Mouse (Mus musculus): ENCODE results near the gene Nck2.

The Nck2 gene

GRCm38 (mm10) chr1:43433853-43434252, 10.5 kb upstream of the Nck2 start:
- no peak for DNase-seq (ENCODE audit: low read depth, low spot score)

DNA sequence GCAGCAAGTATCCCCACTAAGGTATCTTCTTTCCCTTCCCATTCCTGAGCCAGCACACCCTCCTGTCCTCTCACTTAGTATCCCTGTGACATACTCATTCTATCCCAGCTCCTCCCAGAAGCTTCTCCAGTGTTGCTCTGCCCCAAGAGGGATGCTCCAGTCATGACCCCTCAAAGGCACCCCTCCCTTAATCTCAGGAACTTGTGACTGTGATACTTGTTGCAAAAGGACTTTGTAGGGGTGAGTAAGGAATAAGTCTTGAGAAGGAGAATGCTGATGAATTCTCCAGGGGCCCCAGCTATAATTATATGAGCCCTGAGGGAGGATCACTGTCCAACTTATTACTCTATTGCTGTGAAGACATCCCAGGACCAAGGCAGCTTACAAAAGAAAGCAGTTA, 7.8 kb upstream of the Nck2 start:
- DNase-seq (ENCODE audit: low read depth, low spot score): no peak

- no peak for DNase-seq (ENCODE audit: low read depth, low spot score)
Measured at GRCm38 (mm10) chr1:43439261-43439660, 5.1 kb upstream of the Nck2 start.

- no peak for DNase-seq (ENCODE audit: low read depth, low spot score)
Measured at GRCm38 (mm10) chr1:43442568-43442967, 1.8 kb upstream of the Nck2 start.

DNA sequence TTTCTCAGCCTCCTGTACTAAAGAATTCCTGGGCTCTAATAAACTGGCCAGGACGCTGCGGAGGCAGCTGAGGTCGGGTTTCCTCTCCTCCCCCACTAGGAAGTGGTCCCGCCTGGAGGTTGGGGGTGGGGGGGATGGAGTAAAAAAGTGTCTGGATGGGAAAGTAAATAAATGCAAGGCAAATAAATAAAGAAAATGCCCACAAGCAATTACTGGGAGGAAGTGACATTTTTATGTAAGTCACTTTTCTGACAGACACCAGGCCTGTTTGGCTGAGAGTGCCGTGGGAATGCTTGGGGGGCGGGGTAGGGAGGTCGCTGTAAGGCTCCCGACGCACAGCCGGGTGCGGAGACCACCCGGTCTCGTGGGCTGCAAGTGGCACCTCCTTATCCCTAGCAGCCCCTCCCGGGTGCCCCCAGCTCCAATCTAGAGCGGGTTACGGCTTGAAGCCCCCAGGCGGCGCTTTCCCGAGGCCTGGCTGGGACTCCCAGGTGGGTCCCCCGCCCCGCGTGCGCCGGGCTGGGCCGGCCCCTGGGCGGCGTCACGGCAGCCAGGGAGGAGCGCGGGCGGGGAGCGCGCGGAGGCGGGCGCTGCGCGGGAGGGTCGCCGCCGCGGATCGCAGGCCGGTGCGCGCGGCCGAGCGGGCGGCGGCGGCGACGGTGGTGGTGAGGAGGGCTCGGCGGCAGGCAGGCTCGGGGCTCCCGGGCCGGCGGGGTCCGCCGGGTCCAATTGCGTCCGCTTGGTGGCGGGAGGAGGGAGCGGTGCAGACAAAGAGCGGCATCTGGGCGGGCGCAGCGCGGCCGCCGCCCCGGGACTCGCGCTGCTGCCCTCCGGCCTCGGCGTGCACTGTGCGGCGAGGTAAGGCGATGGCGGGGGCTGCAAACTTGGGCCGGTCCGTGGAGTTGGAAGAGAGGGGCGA, 1.1 kb downstream of the Nck2 start:
- peak; percentile 65 for DNase-seq (ENCODE audit: low read depth, low spot score)

- peak; percentile 42 for DNase-seq (ENCODE audit: low read depth, low spot score)
Measured at GRCm38 (mm10) chr1:43446089-43446533, 1.7 kb downstream of the Nck2 start.

DNA sequence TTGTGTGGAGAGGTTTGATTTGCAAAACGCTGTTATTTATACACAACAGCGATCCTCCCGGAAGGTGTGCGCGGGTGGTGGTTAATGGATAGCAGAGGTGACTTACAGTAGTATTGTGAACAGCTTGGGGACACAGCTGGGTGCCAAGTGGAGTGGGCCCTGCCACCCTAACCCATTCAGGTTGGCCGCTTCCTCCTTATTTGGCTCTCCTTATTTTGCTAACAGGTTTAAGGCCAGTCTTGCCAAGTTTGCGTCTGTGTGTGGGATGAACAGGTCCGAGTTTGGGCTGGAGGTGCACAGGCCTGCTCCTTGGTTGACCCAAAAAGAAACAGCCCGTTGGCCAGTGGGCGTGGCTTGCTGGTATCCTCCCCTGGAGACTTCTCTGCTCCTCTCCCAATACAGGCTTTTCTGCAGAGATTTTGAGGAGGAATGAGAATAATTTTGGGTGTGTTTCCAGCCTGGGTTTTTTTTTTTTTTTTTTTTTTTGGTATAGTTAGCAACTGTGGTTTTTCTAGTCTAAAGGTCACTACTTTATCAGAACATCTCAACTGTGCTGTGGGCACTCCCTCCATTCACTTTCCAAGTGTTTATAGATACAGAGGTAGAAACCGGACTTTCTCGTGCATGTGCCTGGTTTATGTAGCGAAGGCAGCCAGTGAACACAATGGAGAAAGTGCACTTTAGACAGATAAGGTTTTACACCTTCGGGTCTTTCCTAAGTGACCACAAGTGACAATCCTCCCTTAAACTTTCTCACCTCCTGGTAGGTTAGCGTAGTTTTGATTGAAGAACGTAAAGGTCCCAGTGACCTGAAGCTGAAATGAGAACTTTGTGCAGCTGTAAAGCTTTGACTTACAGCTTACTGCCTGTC, 2.6 kb downstream of the Nck2 start:
- peak; percentile 53 for DNase-seq (ENCODE audit: low read depth, low spot score)

DNA sequence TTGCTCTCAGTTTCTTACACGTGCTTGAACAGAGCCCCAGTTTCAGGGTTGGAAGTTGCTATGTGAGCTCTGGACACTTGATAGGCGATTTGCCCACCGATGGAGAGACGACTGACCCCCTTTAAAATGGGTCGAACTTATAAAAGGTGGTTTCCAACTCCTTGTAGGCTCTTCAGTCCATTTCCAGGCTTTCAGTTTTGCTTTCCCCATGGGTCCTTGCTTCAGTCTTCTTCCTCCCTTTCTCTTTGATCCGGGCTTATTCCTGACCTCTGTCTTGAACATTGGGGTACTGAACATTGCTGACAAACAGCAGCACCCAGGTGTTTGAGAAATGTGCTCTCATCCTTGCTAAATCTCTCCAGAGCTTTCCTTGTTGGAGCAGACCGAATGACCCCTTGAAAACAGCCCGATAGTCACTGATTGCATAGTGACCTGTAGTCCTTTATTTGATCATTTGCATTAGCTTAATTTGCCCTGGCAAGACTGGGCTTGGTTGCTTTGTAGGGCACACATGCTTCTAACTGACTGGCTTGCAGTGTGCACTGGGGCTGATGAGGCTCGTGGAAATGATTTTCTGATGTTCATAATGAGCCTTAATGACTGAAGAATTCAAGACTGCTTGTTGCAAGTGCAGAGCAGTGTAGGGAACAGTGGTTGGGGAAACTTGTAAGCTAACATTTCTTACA, 3.4 kb downstream of the Nck2 start:
- no peak for DNase-seq (ENCODE audit: low read depth, low spot score)

DNA sequence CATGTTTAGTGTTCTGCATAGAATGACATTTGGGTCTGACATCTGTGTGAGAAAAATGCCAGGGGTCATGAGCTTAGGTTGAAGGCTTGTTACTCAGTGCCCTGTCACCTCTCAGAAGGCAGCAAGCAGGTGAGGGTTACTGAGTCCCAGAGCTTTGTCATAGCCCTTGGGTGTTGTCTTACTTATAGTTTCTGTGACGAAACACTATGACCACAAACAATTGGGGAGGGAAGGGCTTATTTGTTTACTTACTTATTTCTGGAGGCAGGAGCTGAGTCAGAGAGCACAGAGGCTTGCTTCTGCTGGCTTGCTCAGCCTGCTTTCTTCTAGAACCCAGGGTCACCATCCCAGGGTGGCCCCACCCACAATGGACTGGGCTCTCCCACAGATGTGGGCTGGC, 6.4 kb downstream of the Nck2 start:
- no peak for DNase-seq (ENCODE audit: low read depth, low spot score)

DNA sequence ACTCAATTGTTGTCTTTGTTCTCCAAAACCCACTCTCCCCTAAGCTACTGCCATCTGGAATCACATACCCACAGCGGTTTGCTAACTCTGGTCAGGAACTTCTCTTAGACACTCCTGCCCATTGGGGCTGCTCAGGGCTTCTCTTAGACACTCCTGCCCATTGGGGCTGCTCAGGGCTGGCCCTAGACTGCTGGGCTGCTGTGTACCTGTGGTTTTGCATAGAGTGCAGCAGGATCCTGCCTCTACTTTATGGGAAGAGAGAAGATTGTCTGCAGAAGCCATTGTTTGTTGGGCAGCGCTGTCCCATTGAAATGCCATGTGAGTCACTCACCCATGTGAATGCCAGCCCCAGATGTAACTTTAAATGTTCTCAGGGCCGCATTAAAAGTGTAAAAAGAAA, 9.3 kb downstream of the Nck2 start:
- DNase-seq (ENCODE audit: low read depth, low spot score): no peak

DNA sequence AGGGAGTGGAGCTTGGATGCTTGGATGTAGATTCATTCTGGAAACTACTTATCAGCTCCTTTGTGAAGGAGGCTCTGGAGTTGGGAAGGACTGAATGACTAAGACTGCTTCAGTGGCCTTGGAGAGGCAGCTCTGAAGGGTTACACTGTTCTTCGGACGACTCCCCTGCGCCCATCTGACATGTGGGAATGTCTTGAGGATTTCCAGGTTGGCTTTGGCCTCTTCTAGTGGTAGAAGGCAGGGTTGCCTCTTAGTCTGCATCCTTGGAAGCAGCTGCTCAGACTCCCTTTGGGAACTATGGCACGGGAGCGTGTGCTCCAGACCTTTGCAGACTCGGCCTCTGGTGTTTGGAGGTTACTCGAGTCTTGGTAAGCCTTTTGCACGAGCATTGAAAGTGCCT, 10.4 kb downstream of the Nck2 start:
- DNase-seq (ENCODE audit: low read depth, low spot score): no peak

- no peak for DNase-seq (ENCODE audit: low read depth, low spot score)
Measured at GRCm38 (mm10) chr1:43455196-43455595, 10.8 kb downstream of the Nck2 start.

DNA sequence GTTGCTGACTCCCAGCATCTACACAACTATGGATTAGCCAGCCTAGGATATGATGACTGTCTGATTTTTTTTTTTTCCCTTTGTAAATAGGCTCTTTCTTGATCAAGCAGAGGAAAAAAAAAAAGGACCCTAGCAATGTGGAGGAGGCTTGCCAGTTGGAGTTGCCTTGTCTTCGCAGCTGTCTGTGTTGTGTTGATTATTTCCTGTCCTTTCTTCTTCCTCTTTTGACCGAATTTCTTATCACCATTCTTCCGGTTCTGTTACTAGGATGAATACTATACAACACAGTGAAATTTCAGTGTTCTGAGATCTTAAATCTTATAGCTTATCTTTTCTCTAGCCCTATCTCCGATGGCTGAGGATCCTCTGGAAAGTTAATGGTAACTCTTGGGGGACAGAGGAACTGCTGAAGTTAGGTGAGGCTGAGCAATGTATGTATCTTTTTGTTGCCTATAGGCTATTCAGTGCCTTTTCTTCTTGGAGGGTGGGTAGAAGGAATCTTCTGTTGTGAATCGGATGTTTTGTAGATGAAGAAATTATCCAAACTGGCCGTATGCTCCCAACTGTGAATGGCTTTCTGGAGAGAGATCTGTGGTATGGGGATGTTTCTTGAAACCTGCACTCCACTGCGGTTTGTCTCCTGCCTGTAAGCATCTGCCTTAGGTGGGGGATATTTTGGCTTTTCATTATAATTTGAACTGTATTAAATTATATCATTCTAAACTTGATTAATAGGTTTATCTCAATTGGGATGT, 12.8 kb downstream of the Nck2 start:
- DNase-seq (ENCODE audit: low read depth, low spot score): no peak

- no peak for DNase-seq (ENCODE audit: low read depth, low spot score)
Measured at GRCm38 (mm10) chr1:43460468-43460867, 16.1 kb downstream of the Nck2 start.

GRCm38 (mm10) chr1:43462666-43463065, 18.3 kb downstream of the Nck2 start:
- DNase-seq (ENCODE audit: low read depth, low spot score): no peak

DNA sequence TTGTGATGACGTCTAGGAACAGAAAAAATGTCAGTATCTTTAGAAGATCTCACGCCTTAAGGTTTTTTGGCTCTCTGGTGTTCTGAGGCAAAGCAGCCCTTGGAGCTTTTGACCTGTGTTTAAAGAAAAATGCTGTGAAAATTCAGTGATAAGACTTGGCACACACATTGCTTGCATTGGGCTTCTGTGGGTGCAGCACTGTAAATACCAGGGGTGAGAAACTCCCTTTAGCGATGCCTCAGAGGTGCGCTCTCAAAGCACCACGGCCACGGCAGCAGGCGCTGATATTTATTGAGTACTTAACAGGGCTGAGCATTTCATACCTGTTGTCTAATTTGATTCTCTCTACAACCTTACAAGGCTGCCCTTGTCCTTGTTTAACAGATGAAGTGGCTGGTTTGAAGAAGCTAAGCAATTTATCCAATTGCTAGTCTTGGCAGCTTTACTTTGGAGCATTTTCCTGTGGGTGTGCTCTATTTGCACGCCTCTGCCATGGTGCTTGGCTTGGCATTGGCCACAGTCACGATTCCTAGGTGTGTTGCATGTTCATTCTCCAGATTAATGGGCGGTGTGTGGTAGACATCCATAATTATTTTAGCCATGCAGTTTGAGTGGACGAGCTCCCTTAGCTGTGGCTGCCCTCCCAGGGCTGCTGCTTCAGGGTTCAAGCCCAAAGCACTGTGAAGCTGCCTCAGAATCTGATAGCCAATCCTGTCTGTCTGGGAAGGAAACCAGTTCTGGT, 19.7 kb downstream of the Nck2 start:
- DNase-seq (ENCODE audit: low read depth, low spot score): no peak

DNA sequence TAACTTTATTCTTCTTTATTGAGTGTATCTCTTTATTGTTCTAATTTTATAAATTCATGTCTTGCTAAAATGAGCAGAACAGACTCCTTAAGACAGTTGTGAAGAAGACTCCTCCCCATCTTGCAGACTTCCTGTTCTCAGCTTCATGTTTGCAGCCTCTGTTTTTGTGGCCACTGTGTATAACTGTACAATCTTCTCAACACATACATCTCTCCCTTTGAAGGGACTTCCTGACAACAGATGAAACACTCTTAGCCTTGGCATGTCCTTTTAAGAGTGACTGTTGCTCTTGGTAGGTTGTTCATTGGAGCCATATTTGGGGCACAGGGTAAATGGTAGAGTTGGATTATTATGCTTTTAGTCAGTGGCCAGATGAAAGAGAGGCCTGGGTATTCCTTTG, 20.6 kb downstream of the Nck2 start:
- DNase-seq (ENCODE audit: low read depth, low spot score): no peak

DNA sequence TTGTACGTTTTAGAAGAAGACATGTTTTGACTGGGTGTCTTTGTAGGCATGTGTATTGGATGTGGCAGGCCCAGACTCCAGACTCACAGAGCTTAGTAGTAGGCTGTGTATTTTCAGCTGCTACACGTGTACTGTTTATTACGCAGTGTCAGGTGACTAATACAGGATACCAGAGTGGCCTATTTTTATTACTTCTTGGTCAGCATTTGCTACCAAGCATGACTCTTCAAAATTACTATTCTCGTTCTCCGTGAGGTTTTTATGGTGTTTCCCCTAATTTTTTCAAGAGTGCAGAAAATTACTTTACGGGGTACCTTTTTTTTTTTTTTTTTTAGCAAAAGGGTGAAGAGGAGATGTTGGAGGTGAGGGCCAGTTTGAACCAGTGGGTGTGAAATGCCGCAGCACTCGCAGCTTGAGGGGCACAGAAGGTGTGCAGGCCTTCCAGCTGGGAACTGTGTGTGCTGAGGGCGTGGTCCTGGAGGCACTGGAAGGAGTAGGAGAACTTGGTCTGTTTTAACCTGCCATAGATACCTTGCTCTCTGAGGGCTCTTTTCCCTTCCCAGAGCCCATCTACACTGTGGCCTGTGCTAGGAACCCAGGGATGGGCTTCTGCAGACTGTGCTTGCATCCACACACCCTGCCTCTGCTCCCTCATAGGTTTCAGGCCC, 21.7 kb downstream of the Nck2 start:
- DNase-seq (ENCODE audit: low read depth, low spot score): no peak

DNA sequence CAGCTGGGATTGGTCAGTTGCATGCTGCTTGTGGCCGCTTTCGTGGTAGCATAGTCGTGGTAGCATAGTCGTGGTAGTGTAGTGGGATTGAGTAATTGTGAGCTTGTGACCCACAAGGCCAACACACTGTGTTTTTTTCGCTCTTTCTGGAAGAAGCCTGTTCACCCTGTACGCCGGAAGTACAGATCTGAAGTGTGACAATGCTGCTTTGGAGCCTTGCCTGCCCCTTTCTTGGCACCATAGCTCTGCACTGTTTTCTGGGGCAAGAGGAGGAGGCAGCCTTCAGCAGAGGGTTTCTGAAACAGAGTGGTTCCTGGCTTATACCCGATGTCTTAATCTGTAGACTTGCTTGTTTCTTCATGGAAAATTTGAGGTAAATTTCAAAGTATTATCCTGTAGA, 23.3 kb downstream of the Nck2 start:
- no peak for DNase-seq (ENCODE audit: low read depth, low spot score)

DNA sequence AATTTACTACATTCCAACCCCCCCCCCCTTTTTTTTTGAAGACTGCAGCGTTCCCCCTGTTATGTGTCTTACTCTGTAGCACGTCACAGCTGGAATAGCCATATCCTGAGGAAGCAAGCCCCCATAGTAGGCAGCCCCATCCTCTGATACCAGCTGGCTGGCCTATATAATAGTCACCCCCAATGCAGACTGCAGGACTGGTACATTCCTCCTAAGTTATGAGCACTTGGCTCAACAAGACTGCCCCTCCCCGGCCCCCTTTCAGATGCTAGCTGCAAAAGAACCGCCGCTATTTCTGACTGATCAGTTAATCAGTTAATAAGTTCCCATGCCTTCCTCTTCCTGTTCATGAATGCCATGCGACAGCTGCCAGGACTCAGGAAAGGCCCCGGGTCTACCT, 23.8 kb downstream of the Nck2 start:
- DNase-seq (ENCODE audit: low read depth, low spot score): no peak

All from ES-CJ7 (cell line).